Mouse (Mus musculus): ENCODE results near the gene Ropn1l.

DNA sequence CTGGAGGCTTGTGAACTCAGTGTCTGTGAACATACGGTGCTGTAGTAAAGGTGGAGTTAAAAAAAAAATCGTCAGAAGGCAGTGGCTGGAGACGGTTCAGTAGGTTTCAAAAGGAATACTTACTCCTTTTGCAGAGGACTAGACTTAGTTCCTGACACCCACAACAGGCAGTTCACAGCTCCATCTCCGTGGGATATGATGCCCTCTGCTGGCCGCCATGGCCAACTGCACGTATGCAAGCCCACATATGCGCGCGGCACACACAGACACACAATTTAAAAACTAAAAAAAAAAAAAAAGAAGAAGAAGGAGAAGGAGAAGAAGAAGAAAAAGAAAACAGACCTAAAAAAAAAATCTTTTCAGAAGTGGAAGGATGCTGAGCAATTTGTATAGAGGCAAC lies 34.5 kb downstream of the Ropn1l start:
- TF ChIP-seq CTCF (conservative IDR thresholded peaks at IDR 0.05 in 1 of 2, IDR thresholded peaks at IDR 0.05 in 1 of 2; ENCODE audit: low read depth in 2 of 2, low read length in 2 of 2) (peak; percentile 61 to 71), SIN3A (IDR thresholded peaks at IDR 0.05; ENCODE audit: low read length) (no peak), EP300 (IDR thresholded peaks at IDR 0.05; ENCODE audit: low read length) (no peak), POLR2A (IDR thresholded peaks at IDR 0.05; ENCODE audit: low read depth, low read length) (no peak), CHD2 (IDR thresholded peaks at IDR 0.05; ENCODE audit: low read length) (no peak), SMC3 (IDR thresholded peaks at IDR 0.05; ENCODE audit: low read depth, low read length) (peak; percentile 84), TCF12 (IDR thresholded peaks at IDR 0.05; ENCODE audit: low read depth, low read length) (no peak), MYC (IDR thresholded peaks at IDR 0.05; ENCODE audit: low read depth, low read length) (no peak), USF2 (conservative IDR thresholded peaks at IDR 0.05; ENCODE audit: low read depth, low read length) (no peak), PAX5 (IDR thresholded peaks at IDR 0.05; ENCODE audit: low read length) (no peak)
